Comparison of ENCODE assay signal across 16 mouse cellular contexts in the genomic region with DNA sequence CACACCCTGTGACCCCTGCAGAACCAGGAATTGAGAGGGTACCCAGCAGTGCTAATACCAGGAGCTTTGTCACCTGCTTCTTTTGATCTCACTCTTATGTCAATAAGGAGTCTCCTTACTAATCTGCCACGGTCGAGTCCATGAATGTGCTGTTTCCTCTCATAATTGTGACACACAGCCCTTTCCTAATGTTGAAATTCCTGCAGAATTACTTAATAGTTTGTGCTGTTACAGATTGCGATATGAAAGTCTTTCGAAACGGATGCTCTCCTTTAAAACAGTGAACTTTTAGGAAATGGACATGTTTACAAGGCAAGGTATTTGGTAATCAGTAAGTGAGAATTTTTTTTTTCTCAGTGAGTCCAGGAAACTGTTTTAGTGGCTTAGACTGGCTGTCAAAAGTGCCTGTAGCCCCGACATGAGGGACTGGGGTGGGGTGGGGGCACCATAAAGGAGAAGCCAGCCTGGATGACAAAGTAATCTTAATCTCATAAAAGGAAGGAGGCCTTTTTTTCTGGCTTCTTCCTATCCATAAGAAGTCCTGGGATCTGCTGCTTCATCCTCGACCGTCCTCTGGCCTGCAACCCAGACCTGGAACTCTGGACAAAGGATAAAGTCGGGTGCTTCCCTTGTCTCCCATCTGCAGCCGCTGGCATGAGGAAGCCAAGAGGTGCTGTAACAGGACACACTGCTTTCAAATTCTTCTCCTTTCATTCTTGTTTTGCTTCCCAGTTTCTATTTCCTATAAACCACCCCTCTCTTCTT.
DNase-seq lines count a peak whose midpoint lies in the region; ATAC-seq and TF ChIP-seq lines count a peak whose summit lies in the region.
"Had no signal": no experiment of that assay in that cellular context is flagged by ENCODE, and none has a peak within 500 bp of the region (broad histone marks: within the 10 kb centered on the region; RNA-seq: fewer than 3 reads in every experiment).

No protein-coding gene starts in this region.

- no peak overlapping the region for H3K4me3 ChIP-seq in liver, embryonic 15.5 days (replicated peaks)
- no peak overlapping the region for H3K4me3 ChIP-seq in liver, embryonic 11.5 days (ENCODE audit: low read depth, low read length)
- peak overlapping the region; percentile 62 for H3K4me3 ChIP-seq in bone marrow, adult 2 months (replicated peaks; ENCODE audit: control insufficient read depth, low read depth, low read length)
- H3K4me3 ChIP-seq in liver, postnatal 0 days (ENCODE audit: low read depth, low read length): peak overlapping the region; percentile 19
- H3K4me3 ChIP-seq: embryonic facial prominence, embryonic 15.5 days; heart, embryonic 15.5 days; hindbrain, embryonic 12.5 days; intestine, embryonic 15.5 days had no signal

- 46% methylated on average over 10 of the region's 10 CpGs for WGBS in liver, embryonic 15.5 days (ENCODE audit: insufficient replicate concordance)
- WGBS in liver, embryonic 11.5 days: 64% methylated on average over 10 of the region's 10 CpGs
- 32% methylated on average over 10 of the region's 10 CpGs for WGBS in bone marrow, adult 2 months
- WGBS in liver, postnatal 0 days (ENCODE audit: insufficient replicate concordance): 36% methylated on average over 10 of the region's 10 CpGs

- peak; percentile 94 for TF ChIP-seq EP300 in liver, postnatal 0 days (IDR thresholded peaks at IDR 0.05; ENCODE audit: low read depth)

- peak overlapping the region; percentile 62 for H3K27ac ChIP-seq in liver, embryonic 15.5 days (replicated peaks)
- no peak overlapping the region for H3K27ac ChIP-seq in liver, embryonic 11.5 days (ENCODE audit: low read depth, low read length)
- H3K27ac ChIP-seq in bone marrow, adult 2 months (ENCODE audit: control insufficient read depth, insufficient read depth, low read depth, low read length, poor library complexity): peak overlapping the region; percentile 75
- H3K27ac ChIP-seq in liver, postnatal 0 days (ENCODE audit: low read depth): peak overlapping the region; percentile 89
- H3K27ac ChIP-seq: embryonic facial prominence, embryonic 15.5 days; heart, embryonic 15.5 days; hindbrain, embryonic 12.5 days; intestine, embryonic 15.5 days had no signal

- H3K36me3 ChIP-seq in liver, embryonic 15.5 days (replicated peaks): no peaks in the 10 kb centered on the region
- H3K36me3 ChIP-seq in liver, embryonic 11.5 days (ENCODE audit: control insufficient read depth, insufficient read depth, low read length): no peaks in the 10 kb centered on the region
- no peaks in the 10 kb centered on the region for H3K36me3 ChIP-seq in liver, postnatal 0 days (replicated peaks; ENCODE audit: insufficient read depth, low read length)
- H3K36me3 ChIP-seq: embryonic facial prominence, embryonic 15.5 days; heart, embryonic 15.5 days; hindbrain, embryonic 12.5 days; intestine, embryonic 15.5 days had no signal

- no peaks in the 10 kb centered on the region for H3K9me3 ChIP-seq in liver, embryonic 15.5 days (replicated peaks)
- no peaks in the 10 kb centered on the region for H3K9me3 ChIP-seq in liver, embryonic 11.5 days (ENCODE audit: control insufficient read depth, low read length)
- H3K9me3 ChIP-seq in liver, postnatal 0 days (ENCODE audit: low read length): no peaks in the 10 kb centered on the region
- H3K9me3 ChIP-seq: embryonic facial prominence, embryonic 15.5 days; heart, embryonic 15.5 days; hindbrain, embryonic 12.5 days; intestine, embryonic 15.5 days had no signal

- ATAC-seq in liver, embryonic 15.5 days (ENCODE audit: insufficient read depth): peak; percentile 25; the same call in 1 of the 2 replicates
- no peak for ATAC-seq in liver, embryonic 11.5 days (replicated peaks; ENCODE audit: low FRiP score)
- peak; percentile 91 for ATAC-seq in liver, postnatal 0 days
- ATAC-seq in neutrophil, adult 5-6 weeks (ENCODE audit: extremely low read depth, insufficient number of reproducible peaks, low FRiP score, poor library complexity, severe bottlenecking): peak; percentile 26; the same call in 1 of the 2 replicates
- ATAC-seq: forebrain, embryonic 16.5 days; intestine, embryonic 15.5 days had no signal

- no peak for TF ChIP-seq POLR2A in bone marrow, adult 2 months (IDR thresholded peaks at IDR 0.05; ENCODE audit: borderline replicate concordance, control insufficient read depth, low read depth, low read length)

- TF ChIP-seq CTCF in bone marrow, adult 2 months (IDR thresholded peaks at IDR 0.05; ENCODE audit: control insufficient read depth, insufficient read depth, low read length): no peak
- no peak for TF ChIP-seq CTCF in liver, postnatal 0 days (IDR thresholded peaks at IDR 0.05; ENCODE audit: low read depth)

- no peaks in the 10 kb centered on the region for H3K27me3 ChIP-seq in liver, embryonic 15.5 days
- no peaks in the 10 kb centered on the region for H3K27me3 ChIP-seq in liver, embryonic 11.5 days (replicated peaks; ENCODE audit: control insufficient read depth, insufficient read depth, low read length)
- no peaks in the 10 kb centered on the region for H3K27me3 ChIP-seq in liver, postnatal 0 days (ENCODE audit: insufficient read depth, low read length)
- H3K27me3 ChIP-seq: embryonic facial prominence, embryonic 15.5 days; heart, embryonic 15.5 days; hindbrain, embryonic 12.5 days; intestine, embryonic 15.5 days had no signal

- peak overlapping the region; percentile 15; the same call in 1 of the 2 replicates for H3K4me2 ChIP-seq in liver, embryonic 15.5 days
- no peak overlapping the region for H3K4me2 ChIP-seq in liver, embryonic 11.5 days
- H3K4me2 ChIP-seq in liver, postnatal 0 days (ENCODE audit: low read depth, low read length): peak overlapping the region; percentile 61; the same call in 1 of the 2 replicates
- H3K4me2 ChIP-seq: embryonic facial prominence, embryonic 15.5 days; heart, embryonic 15.5 days; hindbrain, embryonic 12.5 days; intestine, embryonic 15.5 days had no signal

- no peak overlapping the region for H3K9ac ChIP-seq in liver, embryonic 15.5 days
- no peak overlapping the region for H3K9ac ChIP-seq in liver, embryonic 11.5 days (ENCODE audit: low read depth, low read length)
- peak overlapping the region; percentile 34; the same call in 1 of the 2 replicates for H3K9ac ChIP-seq in liver, postnatal 0 days (replicated peaks)
- H3K9ac ChIP-seq: embryonic facial prominence, embryonic 15.5 days; heart, embryonic 15.5 days; hindbrain, embryonic 12.5 days; intestine, embryonic 15.5 days had no signal

- H3K4me1 ChIP-seq in liver, embryonic 15.5 days (replicated peaks): peaks cover 11% of the 10 kb centered on the region; the same call in 1 of the 2 replicates
- no peaks in the 10 kb centered on the region for H3K4me1 ChIP-seq in liver, embryonic 11.5 days (replicated peaks; ENCODE audit: control insufficient read depth, insufficient read depth, low read length)
- peaks cover 4% of the 10 kb centered on the region; the same call in 1 of the 2 replicates for H3K4me1 ChIP-seq in bone marrow, adult 2 months (ENCODE audit: control insufficient read depth, insufficient read depth, low read length)
- peaks cover 11% of the 10 kb centered on the region; the same call in 1 of the 2 replicates for H3K4me1 ChIP-seq in liver, postnatal 0 days (ENCODE audit: insufficient read depth)
- H3K4me1 ChIP-seq: heart, embryonic 15.5 days; intestine, embryonic 15.5 days had no signal

- DNase-seq in liver, embryonic 11.5 days (ENCODE audit: low spot score): no peak
- no peak for DNase-seq in liver, postnatal 0 days
- no peak for DNase-seq in left cerebral cortex, adult 9 months (ENCODE audit: low spot score in 2 of 2)
- no peak for DNase-seq in left cerebral cortex, postnatal 14 days (ENCODE audit: low spot score in 2 of 2)
- DNase-seq: adrenal gland, postnatal 36 days; gastrocnemius, postnatal 36 days; kidney, postnatal 36 days; layer of hippocampus, postnatal 36 days had no signal

- intact Hi-C loops in left cerebral cortex, postnatal 14 days (cut with DNase I): no loop called here

Comparison
In these comparisons a context has a peak if more than half of its experiments do, and no peak if none do; other contexts are left out.
1. H3K4me3 ChIP-seq: peak in bone marrow, adult 2 months (single experiment) and liver, postnatal 0 days (single experiment); none in liver, embryonic 15.5 days (single experiment) and liver, embryonic 11.5 days (single experiment).